Mouse (Mus musculus): ENCODE measurements around the gene Rhbdd3. TPM values are rescaled to one million over a fixed set of nuclear protein-coding genes. Genes with fewer than 3 reads are reported as not detected.

Gene Rhbdd3
- polyA plus RNA-seq (2017; shearing (Covaris generic)): 6.4 TPM

DNA sequence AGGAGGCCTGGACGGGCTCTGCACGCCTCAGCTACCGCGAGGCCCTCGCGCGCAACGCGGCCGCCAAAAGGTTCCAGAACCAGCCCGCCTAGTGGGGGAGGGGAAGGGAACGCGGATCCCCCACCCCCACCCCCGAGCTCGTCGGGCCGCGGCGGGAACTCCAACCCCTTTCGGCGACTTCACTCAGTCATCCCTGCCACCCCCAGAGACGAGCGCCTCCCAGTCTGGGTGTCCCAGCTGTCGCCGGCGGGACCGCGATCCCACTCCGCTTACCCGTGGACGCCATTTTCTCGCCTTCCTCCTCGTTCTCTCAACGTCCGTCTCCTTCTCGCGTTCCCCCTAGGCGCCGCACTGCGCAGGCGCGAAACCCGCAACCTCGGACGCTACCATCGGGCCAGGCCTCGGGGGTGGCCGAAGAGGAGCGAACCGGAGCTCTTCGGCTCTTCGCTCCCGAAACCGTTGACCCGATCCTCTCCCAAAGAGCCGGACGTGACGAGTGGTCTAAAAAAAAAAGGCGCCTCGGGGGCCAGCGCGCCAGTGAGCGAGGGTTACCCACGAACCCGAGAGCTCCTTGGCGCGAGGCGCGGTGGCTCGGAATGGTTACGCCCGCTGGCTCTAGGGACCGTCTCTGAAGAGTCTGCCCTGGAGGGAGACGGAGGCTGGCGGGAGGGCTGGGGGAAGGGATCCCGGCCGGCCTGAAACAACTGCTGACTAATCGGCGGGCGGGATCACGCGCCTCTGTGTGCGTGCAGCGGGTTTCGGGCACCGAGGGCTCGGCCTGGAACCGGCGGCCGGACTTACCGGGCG is at the start of gene Rhbdd3, which contains the start of gene Ewsr1:
Rhbdd3 (plus strand) TSS at position 191 of the 807 bp plus-strand sequence.
Ewsr1 (minus strand) TSS at position 531 of the 807 bp plus-strand sequence.

GRCm38 (mm10) chr11:5057856-5058641 is 40.7 kb upstream of the Rhbdd3 start, which contains the start of gene Rasl10a:
Gene Rasl10a (plus strand): TSS chr11:5058128.

GRCm38 (mm10) chr11:5065056-5065821 is 33.5 kb upstream of the Rhbdd3 start, which contains the start of gene Gas2l1:
Gene Gas2l1 (minus strand): TSS chr11:5065327.

GRCm38 (mm10) chr11:5151680-5152337 is 53.1 kb downstream of the Rhbdd3 start, which contains the start of gene Emid1:
Gene Emid1 (minus strand): TSS chr11:5152257.

Other genes starting within 250 kb of the Rhbdd3 start
- gene Nf2, start 249.4 kb upstream of the Rhbdd3 start, polyA plus RNA-seq (2017; shearing (Covaris generic)): 35.1 TPM
- gene Nipsnap1, start 225.0 kb upstream of the Rhbdd3 start, polyA plus RNA-seq (2017; shearing (Covaris generic)): 38.4 TPM
- 55.4 TPM for gene Thoc5, start 203.6 kb upstream of the Rhbdd3 start, polyA plus RNA-seq (2017; shearing (Covaris generic))
- 11.5 TPM for gene Nefh, start 150.9 kb upstream of the Rhbdd3 start, polyA plus RNA-seq (2017; shearing (Covaris generic))
- 99.1 TPM for gene Ap1b1, start 112.1 kb upstream of the Rhbdd3 start, polyA plus RNA-seq (2017; shearing (Covaris generic))
- 0.16 TPM for gene Rasl10a, start 40.8 kb upstream of the Rhbdd3 start, polyA plus RNA-seq (2017; shearing (Covaris generic))
- 4.7 TPM for gene Gas2l1, start 33.6 kb upstream of the Rhbdd3 start, polyA plus RNA-seq (2017; shearing (Covaris generic))
- gene Ewsr1, start 340 bp downstream of the Rhbdd3 start, polyA plus RNA-seq (2017; shearing (Covaris generic)): 762 TPM
- gene Emid1, start 53.3 kb downstream of the Rhbdd3 start, polyA plus RNA-seq (2017; shearing (Covaris generic)): 5.1 TPM
- gene Kremen1, start 162.6 kb downstream of the Rhbdd3 start, polyA plus RNA-seq (2017; shearing (Covaris generic)): 11.2 TPM

Data from CD4-positive, CD25-positive, alpha-beta regulatory T cell (primary cell).